Mouse (Mus musculus): ENCODE measurements around the gene Tfeb.

The Tfeb gene

DNA sequence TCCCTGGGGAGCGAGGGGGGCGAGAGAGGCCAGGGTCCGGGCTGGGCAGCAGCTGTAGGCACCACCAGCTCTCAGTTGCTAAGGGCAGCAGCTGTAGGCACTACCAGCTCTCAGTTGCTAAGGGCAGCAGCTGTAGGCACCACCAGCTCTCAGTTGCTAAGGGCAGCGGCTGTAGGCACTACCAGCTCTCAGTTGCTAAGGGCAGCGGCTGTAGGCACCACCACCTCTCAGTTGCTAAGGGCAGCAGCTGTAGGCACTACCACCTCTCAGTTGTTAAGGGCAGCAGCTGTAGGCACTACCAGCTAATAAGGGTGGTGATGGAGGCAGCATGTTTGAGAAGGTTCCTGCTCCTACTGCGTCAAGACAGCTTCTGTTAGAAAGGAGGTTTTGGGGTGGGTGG is 52.2 kb downstream of the Tfeb start:
- no peak for DNase-seq (ENCODE audit: low spot score)

DNA sequence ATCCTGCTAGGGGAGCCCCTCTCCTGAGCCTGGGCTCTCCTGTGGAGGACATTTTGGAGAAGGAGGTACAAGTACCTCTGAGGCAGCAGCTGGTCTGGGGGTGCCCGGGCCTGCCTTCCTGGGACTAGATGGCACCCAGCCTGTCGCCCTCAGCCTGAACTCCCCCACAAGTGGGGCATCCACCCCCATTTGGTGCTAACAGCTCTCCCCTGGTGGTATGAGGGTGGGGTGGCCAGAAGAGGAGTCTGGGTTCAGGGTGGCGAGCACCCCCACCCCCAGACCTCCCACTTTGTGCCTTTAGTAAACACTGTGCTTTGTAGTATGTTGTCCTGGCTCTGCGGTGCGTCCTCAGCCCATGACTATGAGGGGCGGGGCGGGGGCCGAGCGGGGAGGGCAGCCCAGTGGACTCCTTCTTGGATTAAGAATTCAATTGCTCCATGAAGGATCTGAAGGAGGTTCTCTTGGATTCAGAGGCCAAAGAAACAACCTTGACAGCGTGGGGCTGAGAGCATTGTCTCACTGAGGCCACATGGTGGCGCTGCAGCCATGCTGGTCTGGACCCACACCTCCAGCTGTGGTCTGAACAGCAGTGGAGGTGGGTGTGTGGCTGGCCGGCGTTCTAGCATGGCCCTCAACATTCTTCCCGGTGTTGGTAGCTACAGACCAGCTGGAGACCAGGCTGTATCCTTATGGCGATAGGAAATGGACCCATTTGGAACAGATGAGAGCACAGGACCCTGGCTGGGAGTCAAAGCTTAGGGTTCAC is 55.5 kb downstream of the Tfeb start:
- DNase-seq (ENCODE audit: low spot score), result peak; percentile 49

DNA sequence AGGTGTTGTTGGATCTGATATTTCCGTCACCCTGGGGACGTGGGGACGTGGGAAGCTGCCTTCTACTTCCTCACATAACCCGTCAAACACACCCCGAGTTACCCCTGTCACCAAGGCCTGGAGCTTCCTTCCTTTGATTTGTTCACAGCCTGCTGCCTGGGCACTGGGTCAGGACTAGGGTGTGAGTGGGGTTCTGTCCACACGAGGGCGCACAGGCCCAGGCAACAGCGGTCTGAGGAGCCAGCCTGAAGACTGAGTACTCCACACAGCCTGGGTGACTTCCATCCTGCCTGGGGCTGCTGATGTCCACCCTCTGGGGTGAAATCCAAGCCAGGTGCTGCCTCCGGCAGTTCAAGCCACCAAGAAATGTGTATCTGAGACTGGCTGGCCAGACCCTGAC is 56.5 kb downstream of the Tfeb start:
- peak; percentile 57 for DNase-seq (ENCODE audit: low spot score)

DNA sequence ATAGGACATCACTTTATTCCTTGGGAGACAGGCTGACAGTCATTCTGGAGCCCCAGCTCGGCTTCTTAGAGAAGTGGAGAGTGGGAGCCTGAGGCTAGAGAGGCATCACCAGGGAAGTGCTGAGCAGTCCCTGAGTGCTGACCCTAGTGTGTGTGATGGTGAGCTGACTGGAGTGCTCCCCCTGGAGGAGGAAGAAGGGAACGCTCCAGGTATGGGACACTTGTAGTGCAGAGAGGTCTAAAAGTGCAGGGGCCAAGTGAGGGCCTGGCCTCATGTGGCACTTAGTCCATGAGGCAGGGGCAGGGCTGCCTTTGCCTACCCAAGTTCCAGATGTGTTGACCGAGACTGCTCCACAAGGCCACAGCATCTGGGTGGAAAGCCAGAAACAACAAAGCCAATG is 58.6 kb downstream of the Tfeb start:
- no peak for DNase-seq (ENCODE audit: low spot score)

DNA sequence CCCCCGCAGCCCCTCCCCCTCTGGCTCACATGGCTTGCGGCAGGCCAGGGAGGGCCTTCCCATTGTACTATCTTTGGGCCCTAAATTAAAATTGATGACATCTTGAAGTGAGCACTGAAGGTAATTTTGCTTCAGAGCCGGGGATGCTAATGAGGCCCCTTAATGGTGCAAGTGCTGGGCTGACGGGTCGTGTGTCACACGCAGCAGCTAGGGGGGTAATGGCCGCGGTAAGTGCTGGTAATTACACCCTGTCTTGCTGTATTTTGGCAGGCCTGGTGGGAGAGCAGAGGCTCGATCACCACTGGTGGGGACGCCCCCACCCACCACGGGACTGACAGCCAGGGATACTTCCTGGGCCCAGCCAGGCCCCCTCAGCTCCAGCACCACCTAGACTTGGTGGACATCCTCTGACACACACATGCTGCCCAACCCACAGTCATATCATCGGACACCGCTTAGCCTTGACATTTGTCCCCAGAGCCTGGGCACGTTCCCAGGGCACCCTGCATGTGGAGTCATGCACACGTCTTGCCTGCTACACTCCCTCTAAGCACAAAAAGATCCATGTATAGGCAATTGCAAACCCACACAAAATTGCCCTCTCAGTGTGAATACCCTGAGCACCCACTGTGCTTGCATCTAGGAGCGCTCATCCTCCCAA is 59.5 kb downstream of the Tfeb start:
- no peak for DNase-seq (ENCODE audit: low spot score)

DNA sequence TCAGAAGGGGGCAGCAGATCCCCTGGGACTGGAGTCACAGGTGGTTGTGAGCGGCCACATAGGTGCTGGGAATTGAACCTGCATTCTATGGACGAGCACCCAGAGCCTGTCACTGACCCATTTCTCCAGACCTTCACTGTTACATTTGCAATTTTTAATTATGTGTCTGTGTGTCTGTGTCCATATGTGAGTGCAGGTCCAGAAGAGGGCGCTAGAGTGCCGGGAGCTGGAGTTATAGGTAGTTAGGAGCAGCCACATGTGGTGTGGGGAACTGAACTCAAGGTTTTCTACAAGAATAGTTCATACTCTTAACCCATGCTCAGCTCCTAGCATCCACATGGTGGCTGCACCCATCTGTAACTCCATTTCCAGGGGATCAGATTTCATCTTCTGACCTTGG is 60.1 kb downstream of the Tfeb start:
- DNase-seq (ENCODE audit: low spot score), result no peak

DNA sequence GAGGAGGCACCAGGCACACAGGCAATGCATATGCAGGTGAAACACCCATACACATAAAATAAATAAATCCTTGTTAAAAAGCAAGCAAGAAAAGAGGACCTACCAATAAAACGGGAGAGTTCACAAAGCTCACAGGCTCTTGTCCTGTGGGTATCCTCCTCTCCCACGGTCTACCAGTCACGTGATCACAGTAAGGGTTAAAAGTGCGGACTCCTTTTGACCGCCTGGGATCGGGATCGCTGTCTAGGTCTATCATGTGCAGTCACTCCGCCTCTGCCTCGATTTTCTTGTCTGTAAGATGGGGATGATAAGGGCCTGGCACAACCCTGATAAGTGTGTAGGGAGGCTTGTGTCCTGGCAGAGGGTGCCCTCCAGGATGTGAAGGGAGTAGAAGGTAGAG is 60.6 kb downstream of the Tfeb start:
- DNase-seq (ENCODE audit: low spot score), result no peak

DNA sequence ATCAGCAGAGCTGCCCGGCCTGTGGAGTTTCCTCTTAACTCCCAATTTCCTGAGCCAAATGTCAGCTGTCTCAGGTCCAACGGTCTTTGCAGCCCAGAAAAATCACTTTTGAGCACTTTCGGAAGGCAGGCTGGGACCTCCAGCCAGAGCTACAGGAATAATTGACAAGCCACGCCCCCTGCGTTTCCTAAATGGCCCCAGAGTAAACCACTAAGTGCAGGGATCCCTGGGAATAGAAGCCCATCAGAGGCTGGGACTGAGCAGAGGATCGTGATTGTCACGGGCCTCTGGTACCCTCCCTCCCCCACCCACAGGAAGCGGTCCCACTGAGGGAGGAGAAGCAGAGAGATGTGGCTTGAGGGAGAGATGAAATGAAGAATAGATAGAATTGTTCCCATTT is 66.0 kb downstream of the Tfeb start:
- DNase-seq (ENCODE audit: low spot score), result no peak

DNA sequence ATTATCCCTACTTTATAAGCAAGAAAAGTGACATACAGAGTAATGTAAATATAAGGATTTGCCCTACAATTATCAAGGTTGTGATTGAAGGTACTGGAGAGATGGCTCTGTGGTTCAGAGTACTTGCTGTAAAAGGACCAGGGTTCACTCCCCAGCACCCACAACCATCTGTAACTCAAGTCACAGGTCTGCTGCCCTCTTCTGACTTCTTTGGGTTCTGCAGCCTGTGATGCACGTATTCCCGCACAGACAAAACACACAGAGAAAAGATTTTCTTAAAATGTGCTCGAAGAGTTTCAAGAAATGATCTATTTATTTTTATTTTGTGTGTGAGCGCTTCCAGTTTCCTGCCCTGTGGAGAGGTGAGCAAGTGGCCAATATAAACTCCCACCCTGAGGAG is 66.8 kb downstream of the Tfeb start:
- DNase-seq (ENCODE audit: low spot score), result no peak

DNA sequence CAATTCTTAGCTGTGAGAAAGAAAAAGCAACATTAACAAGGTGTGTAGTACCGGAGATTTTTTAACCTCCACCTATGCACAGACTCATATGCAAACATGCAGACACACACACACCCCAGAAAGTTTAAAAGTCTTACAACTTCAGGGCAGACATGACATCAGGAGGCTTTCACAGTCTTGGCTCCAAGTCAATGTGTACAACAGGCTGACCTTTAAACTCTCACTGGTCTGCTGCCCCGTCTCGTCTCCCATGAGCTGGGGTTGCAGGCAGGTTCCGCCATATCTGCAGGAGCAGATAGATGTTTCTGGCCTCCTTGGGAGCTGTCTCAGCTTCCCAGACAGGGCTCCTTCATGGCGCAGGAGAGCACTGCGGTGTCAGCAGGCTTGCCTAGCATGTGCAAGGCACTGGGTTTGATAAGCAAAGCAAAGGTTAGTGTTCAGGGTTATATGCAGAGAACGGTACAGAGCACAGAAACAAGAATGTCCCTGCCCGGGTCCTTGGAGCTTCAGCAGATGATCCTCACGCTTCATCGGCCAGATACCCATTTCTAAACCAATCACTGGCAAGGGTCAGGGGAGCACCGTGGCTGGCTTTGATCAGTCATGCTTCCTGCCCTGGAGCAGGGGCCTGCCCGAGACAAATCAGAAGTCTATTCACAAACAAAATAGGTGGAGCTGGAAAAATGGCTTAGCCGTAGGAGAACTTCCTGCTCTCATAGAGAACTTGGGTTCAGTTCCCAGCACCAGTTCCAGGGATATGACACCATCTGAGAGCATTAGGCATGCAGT is 68.4 kb downstream of the Tfeb start:
- DNase-seq (ENCODE audit: low spot score), result no peak

DNA sequence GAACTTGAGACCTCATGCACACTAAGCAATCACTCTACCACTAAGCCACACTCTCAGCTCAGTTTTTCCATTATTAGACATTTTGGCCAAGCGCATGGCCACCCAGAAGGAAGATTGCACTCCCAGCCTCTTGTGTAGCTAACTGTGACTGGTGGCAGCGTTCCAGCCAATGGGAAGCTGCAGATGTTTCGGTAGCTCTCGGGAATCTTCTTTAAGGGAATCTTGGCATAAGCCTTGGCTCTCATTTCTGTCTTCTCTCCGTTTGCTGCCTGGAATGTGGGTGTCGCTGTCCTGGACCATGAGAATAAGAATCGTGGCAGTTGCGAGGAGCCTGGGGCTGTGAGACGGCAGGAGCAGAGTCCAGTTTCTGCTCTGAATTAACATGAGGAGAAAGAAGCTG is 69.4 kb downstream of the Tfeb start:
- no peak for DNase-seq (ENCODE audit: low spot score)

DNA sequence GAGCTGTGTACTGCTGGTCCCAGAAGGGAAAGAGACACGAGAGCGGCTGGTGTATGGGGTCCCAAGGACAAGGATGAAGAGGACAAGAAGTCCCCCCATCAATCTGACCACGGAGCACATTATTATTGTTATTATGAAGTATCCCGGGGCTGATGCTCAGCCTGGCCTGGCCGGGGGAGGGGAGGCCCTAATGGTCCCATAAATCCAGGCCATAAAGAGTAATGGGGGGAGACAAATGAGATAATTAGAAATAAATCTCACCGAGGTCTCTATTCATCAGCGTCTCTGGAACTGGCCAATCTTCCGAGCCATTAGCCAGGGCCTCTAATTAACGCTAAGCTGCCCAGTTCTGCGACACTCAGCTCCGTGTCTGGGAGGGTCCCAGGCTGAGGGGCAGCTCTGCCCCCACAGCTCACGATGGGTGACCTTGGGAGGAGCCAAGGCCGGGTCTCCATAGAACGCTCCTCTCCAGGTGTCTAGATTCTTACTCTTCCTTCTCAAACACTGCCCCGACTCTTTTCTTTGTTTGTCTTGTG is 74.5 kb downstream of the Tfeb start:
- no peak for DNase-seq (ENCODE audit: low spot score)

DNA sequence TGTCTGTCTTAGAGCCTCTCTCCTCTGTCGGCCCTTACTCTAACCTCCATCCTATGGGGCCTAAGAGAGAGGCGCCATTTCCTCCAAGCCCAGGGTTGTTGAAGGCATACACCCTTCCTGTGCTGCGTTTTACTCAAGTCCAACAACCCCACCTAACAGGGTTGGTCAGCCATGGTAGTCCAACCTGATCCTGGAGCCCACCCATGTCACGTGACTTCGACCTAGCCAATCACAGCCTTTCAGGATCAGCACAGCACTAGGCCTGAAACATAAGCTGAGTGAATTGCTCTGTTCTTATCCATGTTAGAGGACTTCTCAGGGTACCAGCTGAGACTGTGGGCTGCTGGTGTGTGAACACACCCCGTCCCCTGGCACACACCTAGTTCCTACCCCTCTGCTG is 75.4 kb downstream of the Tfeb start:
- DNase-seq (ENCODE audit: low spot score), result no peak

DNA sequence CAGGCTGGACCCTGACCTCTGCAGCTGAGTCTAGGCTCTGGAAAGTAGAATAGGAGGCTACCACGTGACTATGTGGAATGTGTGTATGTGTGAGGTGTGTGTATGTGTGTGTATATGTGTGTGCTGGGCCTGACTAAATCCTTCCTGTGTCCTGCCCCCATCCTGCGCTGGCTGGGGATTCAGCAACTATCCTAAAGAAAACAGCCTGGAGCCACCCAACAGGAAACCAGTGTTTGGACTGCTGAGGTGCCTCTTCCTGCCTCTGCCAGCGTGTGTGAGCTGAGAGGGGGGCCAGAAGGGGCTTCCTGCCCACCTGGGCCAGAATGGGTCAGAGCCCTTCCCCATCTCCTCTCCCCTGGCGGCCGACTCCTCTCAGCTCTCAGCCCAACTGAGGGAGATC is 76.8 kb downstream of the Tfeb start:
- no peak for DNase-seq (ENCODE audit: low spot score)

DNA sequence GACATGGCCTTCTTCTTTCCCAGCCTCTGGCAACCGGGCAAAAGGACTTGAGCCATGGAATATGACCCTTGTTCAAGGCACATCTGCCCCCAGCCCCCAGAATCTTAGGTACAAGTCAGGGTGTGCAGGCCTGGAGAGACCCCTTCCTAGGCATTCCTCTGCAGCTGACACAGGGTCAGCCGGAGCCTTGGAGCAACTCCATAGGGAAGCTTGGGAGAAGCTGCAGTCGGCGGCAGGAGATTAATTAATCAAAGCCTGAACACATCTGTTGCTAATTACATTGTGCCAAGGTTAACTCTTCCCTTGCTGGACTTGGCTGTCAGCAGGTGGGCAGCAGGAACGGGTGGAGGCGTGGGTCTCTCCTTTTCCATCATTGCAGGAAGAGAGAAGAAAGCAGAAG is 77.7 kb downstream of the Tfeb start:
- DNase-seq (ENCODE audit: low spot score), result no peak

DNA sequence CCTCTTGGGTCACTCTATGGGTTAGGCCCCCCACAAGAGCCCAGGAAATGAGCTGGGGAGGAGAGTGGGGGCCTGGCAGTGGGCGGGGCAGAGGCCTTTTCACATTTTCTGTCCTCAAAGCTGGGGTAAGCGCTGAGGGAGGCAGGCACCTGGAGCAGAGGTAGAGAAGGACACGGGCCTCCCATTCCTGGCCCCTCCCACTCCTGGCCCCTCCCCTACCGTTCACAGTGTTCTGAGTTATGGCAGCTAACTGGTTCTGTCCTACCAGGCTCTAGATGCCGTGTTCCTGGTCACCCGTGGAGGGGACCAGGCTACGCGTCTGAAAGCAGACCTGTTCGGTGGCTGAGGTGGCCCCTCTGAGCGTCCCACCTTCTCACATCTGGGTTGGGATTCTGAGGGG is 78.6 kb downstream of the Tfeb start:
- no peak for DNase-seq (ENCODE audit: low spot score)

DNA sequence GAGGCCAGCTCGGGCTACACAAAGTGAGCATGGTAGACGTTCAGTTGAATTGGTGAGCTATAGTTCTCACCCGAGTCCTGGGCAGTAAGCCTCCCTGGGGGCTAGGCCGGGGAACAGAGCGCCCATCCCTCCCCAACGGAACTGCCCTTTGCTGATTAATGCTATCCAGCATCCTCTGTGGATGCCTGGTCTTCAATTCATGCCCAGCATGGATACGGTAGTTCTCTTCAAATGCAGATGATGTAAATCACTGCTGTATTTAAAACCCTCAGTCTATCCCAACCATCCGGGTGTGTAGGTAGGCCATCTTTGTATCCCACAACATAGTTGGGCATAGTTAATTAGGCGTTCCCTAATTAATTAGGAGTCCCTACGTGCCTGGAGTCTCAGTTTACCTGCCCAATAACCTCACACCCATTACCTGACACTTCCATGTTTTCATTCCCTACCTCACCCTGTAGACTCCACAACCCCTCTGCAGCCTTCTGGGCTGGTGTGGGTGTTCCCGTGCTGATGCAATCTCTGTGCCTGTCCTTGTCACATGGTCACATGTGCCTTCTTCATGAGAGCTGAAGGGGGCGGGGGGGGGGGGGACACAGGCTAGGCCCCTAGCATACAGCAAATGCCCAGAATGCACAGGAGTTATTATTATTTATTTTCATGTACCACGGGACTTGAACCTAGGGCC is 81.4 kb downstream of the Tfeb start:
- DNase-seq (ENCODE audit: low spot score), result no peak

DNA sequence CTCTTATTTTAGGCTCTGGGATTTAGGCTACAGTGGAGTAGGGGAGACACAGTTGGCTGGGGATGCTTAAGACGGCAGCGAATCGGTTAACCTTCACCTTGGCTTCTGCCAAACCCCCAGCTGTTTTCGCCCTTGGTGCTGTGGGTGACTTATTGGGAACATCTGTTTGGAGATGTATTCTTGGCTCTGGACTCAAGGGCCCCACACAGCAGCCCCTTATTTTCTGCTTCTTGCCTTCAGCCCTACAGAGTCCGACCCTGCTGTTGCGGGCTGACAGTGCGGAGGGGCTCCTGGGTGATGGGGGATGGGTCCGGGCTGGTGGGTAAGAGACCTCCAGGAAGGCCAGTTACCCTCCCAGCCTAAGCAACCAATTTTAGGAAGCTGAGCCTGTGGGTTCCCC is 84.5 kb downstream of the Tfeb start:
- DNase-seq (ENCODE audit: low spot score), result no peak

DNA sequence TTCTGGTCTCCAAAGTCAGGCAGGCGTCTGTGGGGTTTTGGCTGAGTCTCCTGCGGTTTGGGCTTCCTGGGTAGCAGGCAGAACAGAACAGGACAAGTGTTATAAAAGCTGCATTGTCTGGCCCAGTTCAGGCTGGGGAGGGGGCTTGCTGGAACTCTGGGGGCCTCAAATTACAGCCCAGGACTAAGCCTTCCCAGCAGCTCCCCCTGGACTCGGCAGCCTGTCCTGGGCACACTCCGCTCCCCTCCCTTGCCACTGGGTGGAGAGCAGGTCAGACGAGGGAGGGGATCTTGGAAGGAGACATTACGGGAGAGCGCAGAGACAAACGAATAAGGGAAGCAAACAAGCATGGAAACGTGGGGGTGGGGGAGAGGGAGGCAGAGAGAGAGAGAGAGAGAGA is 94.3 kb downstream of the Tfeb start:
- DNase-seq (ENCODE audit: low spot score), result no peak

DNA sequence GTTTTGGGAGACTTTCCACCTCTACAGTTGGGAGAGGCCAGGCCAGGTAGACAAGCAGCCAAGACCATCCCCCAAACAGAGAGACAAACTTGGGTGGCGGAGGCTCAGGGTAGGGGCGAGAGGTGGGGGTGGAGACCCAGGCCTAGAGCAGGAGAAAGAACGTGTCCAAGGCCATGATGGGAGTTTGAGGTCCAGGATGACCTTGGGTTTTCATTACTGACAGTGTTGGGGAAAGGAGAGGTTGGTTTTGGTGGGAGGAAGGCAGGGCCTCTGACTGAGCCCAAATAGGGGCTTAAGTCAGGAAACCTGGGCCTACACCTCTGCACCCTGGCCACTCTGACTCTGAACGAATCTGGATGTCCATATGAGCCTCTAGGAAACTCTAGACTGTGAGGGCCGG is 94.9 kb downstream of the Tfeb start:
- no peak for DNase-seq (ENCODE audit: low spot score)

DNA sequence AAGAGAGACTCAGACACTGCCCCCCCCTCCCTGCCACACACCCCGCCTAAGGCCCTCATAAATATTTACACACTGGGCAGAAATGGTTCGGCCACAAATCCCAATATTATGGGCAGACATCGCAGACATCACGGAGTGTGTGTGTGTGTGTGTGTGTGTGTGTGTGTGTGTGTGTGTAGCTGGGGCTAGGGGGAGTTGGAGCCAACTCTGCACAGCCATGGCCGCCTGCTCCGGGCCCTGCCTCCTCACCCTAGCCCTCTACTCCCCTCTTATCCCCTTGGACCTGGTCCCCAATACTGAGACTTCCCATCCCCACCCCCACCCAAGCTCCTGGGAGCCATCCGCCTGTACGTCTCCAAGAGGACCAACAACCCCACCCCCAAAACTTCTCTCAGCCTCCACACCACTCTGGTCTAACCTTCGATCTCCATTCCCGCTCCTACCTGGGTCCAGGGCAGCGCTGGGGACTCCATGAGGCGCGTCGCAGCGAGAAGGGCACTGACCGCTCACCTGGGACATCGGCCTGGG is 95.7 kb downstream of the Tfeb start:
- no peak for DNase-seq (ENCODE audit: low spot score)

DNA sequence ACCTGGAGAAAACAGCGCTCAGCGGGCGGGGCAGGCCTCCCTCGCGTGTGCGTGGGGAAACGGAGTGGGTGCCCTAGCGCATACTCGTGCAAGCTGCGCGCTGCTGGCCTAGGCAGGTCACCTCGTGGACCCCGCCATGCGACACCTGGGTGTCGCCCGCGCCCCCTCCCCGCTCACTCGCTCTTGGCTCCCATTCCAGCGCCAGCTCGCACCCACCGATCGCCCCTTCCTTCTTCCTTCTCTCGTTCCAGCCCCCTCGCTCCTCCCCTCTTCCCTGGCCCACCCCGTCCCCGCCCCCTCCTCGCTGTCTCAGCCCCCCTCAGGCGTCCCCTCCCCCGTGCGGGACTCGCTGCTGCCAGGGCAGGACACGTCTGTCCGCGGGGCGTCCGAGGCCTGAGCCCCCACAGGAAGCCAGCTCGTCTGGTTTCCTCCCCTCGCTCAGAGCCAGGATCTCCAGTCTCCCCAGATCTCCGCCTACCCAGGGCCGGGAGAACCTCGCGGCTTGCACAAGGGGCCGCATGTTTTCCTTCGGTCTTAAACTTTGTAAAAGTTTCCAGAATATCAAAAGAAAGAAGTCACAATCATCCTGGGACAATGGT is 96.3 kb downstream of the Tfeb start:
- DNase-seq (ENCODE audit: low spot score), result peak; percentile 36
